Mouse (Mus musculus): ENCODE data around the gene Mpp2.

DNA sequence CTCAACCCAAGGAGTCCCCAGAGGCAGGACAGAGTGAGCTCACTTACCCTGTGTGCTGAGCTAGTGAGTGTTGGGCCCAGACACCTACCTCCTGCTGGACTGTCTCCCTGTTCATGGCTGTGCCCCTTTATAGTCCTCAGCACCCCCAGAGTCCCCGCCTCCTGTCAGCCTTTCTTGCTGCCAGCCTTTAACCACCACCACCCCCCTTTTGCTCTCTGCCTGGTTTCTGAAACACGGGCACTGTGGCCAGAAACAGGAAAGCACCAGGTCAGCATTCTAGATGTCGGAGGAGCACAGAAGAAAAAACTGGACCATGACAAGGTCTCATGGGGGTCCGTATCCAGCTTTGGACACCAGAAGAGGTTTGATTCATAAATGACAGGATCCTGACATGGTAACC is 12.9 kb upstream of the Mpp2 start, which contains the start of gene Ppy:
- TF ChIP-seq CTCF (IDR thresholded peaks at IDR 0.05; ENCODE audit: insufficient read depth, low read length) (no peak), POLR2A (IDR thresholded peaks at IDR 0.05; ENCODE audit: borderline replicate concordance, extremely low read depth, low read depth, low read length) (no peak)
